Mouse (Mus musculus): Measurements from ENCODE around the gene D430041D05Rik. TPM values are rescaled to one million over a fixed set of nuclear protein-coding genes. Genes with fewer than 3 reads are reported as not detected.

The D430041D05Rik gene
- polyA plus RNA-seq, 1 experiment from 2014 or later: 0.05 TPM

MicroRNA genes within 50 kb of the gene (microRNA counts, 519-probe panel; counts per million panel counts)
- 322 counts per million, percentile 70 among the panel's probes with 10 or more counts for microRNA mmu-miR-1902

Small RNAs within 50 kb of the gene (microRNA-seq; reads per million reads assigned to microRNA genes)
- not detected for gene Mir1902

Other genes with a start within 250 kb of the D430041D05Rik start
- gene Hipk3, start 83.4 kb upstream of the D430041D05Rik start, polyA plus RNA-seq (2014; fragmentation: Nextera tagmentation; extraction: Ambion mirVana): 72.7 and 74.0 TPM in 2 replicates
- gene Cstf3, start 179.5 kb upstream of the D430041D05Rik start, polyA plus RNA-seq (2014; fragmentation: Nextera tagmentation; extraction: Ambion mirVana): 50.9 and 53.7 TPM in 2 replicates

Measured in heart, embryonic 14.5 days (tissue).